Mouse (Mus musculus) urinary bladder, postnatal 25 days (tissue): ENCODE results near the gene Parp1.
"Not testable (repeated sequence)": the region's sequence is repeated elsewhere in the genome, so short reads cannot be mapped to it uniquely, and the experiment has no call there.

Experiments used
- DNase-seq: peaks from one replicate; pipeline ENCODE4 v3.0.0; 2022; ENCODE audit warnings: low spot score

The Parp1 gene

GRCm38 (mm10) chr1:180626141-180626540, 57.4 kb downstream of the Parp1 start:
- DNase-seq = no peak

- not testable (repeated sequence) for DNase-seq
Observed at GRCm38 (mm10) chr1:180637796-180638195, 69.1 kb downstream of the Parp1 start.

- no peak for DNase-seq
Observed at GRCm38 (mm10) chr1:180639416-180640401, 71.0 kb downstream of the Parp1 start.

- DNase-seq = no peak
Observed at GRCm38 (mm10) chr1:180640605-180641125, 71.9 kb downstream of the Parp1 start.

- DNase-seq = peak; percentile 88
Observed at GRCm38 (mm10) chr1:180641137-180641517, 72.4 kb downstream of the Parp1 start, which contains the start of gene Lin9. Lin9 (plus strand) TSS chr1:180641150.

- no peak for DNase-seq
Observed at GRCm38 (mm10) chr1:180641518-180642227, 72.9 kb downstream of the Parp1 start.

GRCm38 (mm10) chr1:180642228-180642564, 73.5 kb downstream of the Parp1 start:
- DNase-seq = no peak
